Mouse (Mus musculus) thymus, adult 18-20 months (tissue): ENCODE results near the gene Epn1.
A peak's percentile ranks its signal among the peaks of the same experiment; 100 is the strongest.

Experiments used
- DNase-seq, 2 experiments: peaks; one replicate each; pipeline ENCODE4 v3.0.0; 2022; ENCODE audit warnings: mixed read lengths in 2 of 2

Epn1 gene

DNA sequence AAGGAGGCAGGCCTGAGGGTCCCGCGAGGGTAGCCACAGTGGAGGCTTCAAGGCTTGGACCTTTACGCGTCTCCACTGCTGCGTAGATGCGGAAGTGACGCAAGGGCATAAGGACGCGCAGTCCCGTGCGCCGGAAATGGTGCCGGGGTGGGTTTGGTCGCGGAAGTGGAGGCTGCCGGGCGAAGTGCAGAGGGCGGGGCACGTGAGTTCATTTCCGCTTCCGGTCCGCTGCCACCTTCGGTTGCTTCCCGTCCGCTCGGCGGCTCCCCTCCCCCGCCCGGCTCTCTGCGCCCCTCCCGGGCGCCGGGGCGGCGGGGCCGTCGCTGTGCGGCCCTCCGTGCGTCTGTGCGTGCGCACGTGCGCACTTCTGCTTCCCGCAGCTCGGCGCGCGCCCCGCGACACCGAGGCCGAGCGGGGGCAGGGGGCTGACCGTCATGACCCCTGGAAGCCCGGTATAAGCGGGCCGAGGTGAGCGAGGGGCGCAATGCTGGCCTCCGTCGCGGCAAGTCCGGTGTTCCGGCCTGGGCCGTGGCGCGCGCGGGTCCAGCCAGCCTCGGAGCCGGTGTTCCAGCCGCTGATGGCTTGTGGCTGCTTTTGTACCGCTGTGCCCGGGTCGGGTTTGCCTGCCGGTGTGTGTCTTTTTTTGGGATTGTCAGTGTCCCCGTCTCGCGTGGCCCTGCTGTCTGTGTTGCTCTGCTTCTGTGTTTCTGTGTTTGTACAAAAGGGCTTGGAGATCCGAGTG is at the start of gene Epn1:
TSS of gene Epn1 (plus strand) at position 226 of the 742 bp plus-strand sequence.
- peak; percentile 93 to 95 for DNase-seq

DNA sequence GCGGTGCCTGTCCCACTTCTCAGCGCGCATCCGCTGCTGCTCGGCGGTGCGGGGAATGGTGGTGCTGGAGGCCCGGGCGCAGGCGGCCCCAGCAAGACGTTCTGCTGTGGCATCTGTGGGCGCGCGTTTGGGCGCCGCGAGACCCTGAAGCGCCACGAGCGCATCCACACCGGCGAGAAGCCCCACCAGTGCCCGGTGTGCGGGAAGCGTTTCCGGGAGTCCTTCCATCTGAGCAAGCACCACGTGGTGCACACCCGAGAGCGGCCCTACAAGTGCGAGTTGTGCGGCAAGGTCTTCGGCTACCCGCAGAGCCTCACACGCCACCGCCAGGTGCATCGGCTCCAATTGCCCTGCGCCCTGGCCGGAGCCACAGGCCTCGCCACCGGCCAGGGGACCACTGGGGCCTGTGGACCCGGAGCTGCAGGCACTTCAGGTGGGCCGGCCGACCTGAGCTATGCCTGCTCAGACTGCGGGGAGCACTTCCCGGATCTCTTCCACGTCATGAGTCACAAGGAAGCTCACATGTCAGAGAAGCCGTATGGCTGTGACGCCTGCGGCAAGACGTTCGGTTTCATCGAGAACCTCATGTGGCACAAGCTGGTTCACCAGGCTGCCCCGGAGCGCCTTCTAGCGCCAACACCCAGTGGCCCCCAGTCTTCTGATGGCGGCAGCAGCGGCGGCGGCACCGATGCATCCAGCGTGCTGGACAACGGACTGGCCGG is 49.3 kb upstream of the Epn1 start:
- no peak for DNase-seq

DNA sequence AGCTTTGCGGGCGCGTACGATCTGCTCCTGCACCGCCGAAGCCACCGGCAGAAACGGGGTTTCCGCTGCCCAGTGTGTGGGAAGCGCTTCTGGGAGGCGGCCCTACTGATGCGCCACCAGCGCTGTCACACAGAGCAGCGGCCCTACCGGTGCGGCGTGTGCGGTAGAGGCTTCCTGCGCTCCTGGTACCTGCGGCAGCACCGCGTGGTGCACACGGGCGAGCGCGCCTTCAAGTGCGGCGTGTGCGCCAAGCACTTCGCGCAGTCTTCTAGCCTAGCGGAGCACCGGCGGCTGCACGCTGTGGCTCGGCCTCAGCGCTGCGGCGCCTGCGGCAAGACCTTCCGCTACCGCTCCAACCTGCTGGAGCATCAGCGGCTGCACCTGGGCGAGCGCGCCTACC is 48.5 kb upstream of the Epn1 start:
- DNase-seq, result no peak

DNA sequence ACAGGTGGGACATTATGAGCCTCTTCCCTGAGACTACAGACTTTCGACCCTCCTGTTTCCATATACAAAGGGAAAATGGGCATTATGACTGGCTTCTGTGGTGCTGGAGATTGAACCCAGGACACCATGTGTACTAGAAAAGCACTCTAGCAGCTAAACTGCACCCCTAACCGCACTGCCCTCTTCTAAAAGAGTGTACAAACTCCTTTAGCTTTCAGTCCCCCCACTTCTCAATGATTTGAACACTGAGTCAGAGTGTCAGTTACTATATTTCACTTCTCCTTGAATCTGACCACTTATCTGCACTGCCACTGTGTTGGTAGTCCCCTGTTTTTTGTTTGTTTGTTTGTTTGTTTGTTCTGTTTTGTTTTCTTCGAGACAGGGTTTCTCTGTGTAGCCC is 46.2 kb upstream of the Epn1 start, which contains the start of gene 4632433K11Rik:
TSS of gene 4632433K11Rik (plus strand) at position 301 of the 400 bp plus-strand sequence.
- DNase-seq, result no peak

DNA sequence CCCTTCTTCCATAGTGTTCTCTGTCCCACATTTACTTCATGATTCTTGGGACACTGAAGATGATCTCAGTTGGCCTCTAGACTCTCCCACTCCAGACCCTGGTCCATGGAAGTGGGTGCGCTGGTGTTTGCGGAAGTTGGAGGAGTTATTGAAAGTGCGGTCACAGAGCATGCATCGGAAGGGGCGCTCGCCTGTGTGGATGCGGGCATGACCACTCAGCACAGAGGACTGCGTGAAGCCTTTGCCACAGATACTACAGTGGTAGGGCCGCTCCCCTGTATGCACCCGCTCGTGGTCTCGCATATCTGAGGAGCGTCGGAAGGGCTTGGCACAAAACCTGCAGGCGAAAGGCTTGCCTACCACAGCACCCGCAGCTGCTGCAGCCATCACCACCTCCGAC is 44.4 kb upstream of the Epn1 start:
- no peak for DNase-seq

DNA sequence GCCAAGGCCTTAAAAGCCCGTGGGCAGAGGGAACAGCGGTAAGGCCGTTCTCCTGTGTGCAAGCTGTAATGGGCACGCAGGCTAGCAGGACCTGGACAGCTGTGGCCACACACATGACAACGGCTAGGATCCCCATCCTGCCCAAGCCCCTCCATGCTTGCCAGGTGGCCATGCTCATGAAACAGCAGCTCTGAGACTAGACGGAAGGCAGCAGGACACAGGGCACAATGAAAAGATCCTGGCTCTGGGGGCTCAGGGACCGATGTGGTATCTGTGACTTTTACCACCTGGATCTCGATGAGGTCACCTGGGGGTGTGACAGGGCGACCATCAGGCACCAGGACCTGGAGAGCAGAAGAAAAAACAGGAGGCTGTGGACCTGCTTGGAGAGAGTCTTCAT is 43.9 kb upstream of the Epn1 start:
- no peak for DNase-seq

DNA sequence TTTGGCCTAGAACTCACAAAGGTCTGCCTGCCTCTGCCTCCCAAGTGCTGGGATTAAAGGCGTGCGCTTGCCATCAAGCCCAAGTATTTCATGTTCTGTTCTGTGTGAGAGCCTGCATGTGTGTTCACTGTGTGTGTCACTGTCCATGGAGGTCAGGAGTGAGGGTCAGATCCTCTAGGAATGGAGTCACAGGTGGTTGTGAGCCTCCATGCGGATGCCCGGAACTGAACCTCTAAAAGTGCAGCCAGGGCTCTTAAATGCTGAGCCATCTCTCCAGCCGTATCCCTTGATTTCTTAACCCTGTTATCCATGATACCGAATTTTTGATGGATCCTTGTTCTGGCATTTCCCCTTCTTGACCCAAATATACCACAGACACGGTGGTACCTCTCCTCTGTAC is 43.0 kb upstream of the Epn1 start:
- DNase-seq, result no peak

DNA sequence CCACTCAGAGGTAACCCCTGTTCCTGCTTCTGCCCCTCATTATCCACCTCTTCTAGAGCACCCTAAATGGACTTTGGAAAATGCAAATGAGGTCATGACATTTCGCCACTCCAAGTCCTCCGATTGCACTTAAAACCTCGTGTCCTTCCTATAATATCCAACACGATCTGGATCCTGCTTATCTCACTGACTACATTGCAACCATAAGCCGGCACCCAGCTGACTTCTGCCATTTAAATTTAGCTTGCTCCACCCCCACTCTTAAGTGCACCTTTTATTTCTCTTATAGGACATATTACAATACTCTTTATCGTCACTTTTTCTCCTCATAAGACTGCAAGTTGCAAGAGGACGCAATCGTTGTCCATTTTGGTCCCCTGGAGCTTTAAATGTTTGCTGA is 42.6 kb upstream of the Epn1 start:
- DNase-seq, result no peak

DNA sequence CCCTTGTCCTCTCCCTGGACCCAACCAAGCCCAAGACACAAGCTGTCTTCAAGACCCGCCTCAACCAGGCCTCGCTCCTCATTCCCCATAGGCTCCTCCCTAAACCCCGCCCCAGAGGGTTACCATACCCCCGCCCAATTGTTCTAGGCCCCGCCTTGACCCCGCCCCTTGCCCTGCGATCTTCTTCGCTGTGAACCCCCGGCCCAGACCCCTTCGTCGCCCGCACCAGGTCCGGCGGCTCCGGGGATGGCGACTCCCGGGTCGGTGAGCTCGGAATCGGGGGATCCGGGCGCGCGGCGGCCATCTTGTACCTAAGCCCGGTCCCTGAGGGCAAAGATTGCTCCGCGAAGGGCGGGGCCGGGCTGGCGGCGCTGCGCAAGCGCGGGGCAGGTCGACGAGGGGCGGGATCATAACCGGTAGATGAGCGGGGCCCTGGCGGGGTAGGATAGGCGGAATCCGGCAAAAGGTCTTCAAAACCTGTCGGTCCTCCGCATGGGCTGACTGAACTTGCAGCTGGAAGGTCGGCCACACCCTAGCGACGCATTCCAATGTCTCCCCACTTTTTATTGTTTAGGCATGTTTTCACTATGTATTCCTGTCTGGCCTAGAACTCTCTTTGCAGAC is 41.8 kb upstream of the Epn1 start, which contains the start of gene Zfp784:
TSS of gene Zfp784 (minus strand) at position 338 of the 624 bp plus-strand sequence.
- DNase-seq, result peak; percentile 88 to 90

DNA sequence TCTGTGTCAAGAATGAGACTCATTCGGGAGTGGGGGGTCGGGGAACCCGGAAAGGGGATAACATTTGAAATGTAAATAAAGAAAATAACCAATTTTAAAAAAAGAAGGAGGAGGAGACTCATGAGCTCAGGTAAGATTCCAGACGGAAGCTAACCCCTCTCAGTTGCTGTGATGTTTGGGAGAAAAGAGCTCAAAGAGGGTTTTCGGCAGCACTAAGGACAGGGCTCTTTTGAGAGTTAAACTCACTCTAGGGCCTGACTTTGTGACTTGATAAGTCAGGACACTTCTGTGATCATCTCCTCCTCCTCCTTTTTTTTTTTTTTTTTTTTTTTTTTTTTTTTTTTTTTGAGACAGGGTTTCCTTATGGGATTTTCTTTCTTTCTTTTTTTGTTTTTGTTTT is 41.1 kb upstream of the Epn1 start:
- DNase-seq, result no peak

DNA sequence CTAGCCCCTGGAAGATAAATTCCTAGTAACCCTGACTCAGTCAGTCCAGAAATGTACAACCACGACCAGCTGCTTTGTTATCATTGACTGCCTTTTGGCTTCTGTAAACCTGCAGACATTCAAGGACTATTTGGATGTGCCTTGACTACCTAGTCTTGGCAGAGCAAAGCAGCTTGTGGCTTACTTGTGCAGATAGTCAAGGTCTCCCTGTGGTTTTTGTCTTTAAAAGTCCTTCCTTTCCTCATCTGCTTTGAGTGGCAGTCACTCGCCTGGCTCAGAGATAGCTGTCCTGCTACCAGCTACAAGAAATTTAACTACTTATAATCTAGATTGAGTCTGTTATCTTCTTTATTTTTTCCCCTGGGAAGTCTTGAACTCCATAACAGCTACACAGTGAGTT is 35.1 kb upstream of the Epn1 start:
- DNase-seq, result no peak

DNA sequence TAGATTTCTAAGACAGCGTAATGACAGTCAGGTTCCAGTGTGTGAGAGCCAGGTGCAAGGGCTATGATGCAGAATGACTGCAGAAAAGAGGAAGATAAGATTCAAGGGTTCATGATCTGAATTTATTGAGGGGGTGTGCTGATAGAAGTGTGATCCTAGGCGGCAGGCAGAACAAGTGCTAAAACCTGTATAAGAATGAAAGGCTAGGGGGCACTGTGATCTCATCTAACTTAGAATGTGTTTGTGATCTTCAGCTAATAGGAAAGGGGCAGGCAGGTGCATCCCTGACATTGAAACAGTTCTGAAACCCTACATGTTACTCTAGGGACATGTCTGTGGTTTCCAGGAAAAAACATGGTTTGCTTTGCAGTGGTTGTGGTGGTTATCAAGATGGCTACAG is 33.9 kb upstream of the Epn1 start:
- DNase-seq, result no peak

DNA sequence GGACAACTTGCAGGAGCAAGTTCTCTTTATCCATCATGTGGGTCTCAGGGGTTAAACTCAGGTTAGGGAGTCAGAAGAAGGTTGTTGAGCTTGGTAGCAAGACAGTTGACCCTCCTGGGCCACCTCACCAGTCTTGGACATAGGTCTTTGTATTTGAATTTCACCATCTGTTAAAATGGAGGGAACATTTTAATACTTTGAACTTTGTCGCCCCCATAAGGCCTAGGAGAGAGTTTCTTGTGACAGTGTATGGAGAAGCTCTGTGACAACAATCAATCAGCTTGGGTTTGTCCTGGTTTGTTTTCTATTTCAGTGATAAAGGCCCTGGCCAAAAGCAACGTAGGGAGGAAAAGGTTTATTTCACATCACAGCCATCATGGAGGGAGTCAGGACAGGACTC is 32.7 kb upstream of the Epn1 start:
- no peak for DNase-seq

DNA sequence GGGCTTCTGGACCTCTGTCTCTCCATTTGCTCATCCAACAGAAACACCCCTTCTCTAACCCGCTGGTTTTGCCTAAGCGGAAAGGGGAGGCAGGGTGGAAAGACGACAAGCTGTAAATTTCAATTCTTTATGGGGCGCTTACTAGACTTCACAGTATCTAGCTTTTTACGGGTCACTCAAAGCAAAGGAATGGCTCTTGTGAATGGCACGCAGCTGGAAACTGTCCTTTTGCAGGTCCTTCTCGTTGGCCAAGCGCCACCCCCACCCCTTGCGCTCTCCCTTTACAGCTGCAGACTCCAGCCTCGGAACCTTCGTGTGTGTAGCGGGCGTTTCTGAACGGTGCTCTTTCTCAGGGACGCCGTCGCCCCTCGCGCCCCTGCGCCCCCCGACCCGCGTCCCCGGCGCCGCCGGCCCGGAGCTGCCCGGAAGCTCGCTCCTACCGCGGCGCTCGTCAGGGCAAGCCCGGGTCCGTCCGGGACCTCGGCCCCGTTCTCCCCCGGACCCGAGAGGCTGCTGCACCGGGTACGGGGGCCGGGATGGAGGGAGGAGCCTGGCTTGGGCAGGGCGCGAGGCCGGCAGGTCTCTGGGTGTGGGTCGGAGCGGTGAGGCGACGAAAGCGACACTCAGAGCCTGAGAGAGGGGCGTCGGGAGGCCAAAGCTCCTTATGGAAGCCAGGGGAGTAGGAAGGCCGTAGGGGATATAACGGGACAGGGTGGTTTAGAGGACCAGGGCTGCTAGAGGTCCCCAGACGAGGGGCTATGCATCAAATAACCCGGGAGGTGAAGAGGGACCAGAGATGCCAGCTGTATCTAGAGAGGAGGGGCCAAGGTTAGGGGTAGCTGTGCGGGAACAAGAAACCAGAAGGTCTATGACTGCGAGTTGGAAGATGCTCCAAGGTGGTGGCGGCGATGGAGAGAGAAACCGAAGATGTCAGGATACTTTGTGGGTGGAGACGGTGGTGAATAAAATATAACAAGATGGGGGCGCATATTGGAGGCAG is 28.5 kb upstream of the Epn1 start, which contains the start of gene Zfp580:
TSS of gene Zfp580 (plus strand) at position 346 of the 1,000 bp plus-strand sequence.
- DNase-seq, result peak; percentile 31 to 34

DNA sequence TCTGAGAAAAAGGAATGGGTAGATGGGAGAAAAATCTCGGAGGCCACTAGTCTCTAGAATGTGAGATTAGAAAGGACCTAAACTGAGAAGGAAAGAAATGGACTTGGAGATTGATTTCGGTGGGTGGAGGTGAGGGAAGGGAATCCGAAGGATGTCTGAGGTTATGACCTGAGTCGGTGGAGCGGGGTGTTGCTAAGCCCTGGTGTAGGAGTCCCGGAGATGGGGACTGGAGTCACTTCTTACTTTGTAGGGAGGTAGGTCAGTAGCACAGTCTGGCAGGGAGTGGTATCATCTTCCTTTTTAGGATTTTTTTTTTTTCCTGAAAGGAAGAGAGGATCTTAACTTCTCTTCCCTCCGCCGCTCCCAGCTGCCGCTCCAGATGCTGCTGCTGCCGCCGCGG is 27.6 kb upstream of the Epn1 start:
- DNase-seq, result no peak

DNA sequence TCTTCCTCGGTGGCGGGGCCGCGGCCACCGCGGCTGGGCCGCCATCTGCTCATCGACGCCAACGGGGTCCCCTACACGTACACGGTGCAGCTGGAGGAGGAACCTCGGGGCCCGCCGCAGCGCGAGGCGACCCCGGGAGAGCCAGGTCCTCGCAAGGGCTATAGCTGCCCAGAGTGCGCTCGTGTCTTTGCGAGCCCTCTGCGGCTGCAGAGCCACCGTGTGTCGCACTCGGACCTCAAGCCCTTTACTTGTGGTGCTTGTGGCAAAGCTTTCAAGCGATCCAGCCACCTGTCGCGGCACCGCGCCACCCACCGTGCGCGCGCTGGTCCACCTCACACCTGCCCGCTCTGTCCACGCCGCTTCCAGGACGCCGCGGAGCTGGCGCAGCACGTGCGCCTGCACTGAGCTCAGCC is 27.1 kb upstream of the Epn1 start:
- no peak for DNase-seq

DNA sequence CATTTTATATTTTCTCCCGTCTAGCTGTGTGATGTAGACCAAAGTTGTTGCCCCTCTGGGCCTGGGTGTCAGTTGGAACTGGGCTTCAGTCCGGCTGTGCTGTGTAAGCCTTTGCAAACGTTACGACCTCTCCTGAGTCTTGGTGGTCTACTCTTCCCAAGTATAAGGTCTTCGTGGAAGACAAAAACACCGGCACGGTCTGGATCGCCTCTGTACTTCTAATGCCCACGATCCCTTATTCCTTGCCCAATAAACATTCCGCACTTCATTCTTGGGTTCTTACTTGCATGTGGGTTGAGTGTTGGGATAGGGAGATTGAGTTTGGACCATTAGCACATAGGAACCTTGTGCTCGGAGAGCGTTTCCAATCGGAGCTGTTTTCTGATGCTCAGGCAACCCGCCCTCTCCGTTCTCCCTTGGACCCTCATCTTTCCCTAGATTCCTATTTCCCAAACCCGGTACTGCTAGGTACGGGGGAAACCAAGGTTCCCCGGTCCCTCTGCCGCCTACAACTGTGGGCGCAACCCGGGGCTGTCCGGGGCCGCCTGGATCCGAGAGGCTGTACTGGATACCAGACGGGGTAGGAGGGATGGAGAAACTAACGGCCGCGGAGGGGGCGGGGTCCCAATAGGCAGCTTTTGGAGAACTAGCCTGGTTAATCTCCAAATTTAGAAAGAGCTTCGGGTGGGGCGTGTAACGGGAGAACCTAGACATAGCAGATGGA is 26.4 kb upstream of the Epn1 start:
- DNase-seq, result no peak

DNA sequence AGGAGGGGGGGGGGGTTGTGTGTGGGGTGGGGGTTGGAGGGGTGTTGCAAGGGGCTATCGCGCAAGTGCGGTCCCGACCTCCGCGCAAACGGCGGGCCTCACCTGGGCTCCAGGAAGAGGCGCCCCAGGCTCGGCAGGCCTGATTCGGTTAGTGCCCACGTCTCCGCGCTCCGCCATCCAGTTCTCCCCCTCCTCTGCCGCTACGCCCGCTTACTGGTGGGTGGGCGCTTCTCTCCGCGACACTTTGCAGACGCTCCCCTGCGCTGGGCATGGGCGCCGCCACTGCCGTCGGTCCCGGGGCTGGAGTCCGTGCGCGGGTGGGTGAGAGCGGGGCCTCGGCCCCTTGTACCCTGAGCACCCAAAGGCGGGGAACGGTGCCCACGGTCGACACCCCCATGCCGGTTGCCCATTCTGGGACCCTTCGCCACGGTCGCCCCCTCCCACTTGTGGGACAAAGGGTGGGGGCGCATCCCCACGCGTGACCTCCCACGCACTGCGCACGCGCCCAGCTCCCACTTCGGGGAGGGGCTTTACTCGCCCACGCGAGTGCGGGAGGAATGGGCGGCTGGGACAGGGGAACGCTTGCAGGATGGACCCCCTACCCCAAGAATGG is 23.3 kb upstream of the Epn1 start:
- no peak for DNase-seq

DNA sequence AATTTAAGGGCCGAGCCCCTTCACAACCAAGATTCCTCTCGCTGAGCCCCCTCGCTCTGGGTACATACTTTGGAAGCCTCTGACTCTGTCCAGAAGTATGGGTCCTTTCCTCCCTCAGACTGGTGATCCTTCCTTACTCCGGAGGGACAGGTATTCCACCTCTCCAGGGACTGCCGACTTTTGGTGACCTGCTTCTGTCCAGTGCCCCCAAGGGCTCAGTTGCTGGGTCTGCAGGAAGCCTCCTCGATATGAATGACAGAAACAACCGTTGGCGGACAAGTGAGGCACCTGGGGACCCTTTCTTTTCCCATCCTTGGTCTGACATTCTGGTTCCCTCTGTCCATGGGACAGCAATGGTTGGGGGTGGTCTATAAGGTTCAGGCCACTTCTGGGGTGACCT is 22.7 kb upstream of the Epn1 start:
- DNase-seq, result no peak

DNA sequence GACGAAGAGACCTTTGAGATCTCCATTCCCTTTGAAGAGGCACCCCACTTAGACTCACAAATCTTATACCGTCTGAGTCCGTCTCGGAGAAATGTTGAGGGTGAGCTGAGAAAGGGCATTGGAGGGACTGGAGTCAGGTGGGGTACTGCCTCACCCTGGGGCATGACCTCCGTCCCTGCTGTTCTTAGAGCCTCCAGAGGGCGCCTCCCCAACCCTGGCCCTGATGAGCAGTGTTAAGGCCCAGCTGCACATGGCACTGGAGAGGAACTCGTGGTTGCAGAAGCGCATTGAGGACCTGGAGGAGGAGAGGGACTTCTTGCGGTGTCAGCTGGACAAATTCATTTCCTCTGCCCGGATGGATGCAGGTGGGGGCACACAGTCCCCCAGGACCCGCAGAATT is 22.2 kb upstream of the Epn1 start:
- no peak for DNase-seq

DNA sequence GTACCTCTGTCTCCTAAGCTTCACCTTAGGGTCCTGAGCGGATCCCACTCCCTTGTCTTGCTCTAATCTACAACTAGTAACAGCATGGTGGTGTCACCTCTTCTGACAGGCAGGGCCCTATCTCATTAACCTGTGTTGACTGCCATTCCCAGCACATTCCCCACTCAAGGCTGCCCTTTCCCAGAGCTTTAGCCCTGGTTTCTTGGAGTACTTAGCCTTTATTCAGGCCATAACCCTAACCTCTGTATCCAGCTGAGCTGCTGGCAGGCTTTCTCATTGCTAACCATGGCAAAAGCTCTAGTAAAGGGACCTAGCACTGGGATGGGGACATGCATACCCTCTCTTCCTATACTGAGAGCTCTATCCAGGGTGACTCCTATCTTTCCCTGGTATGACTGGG is 21.4 kb upstream of the Epn1 start:
- no peak for DNase-seq
